Mouse (Mus musculus): ENCODE measurements around the gene Slc5a10.

The Slc5a10 gene

DNA sequence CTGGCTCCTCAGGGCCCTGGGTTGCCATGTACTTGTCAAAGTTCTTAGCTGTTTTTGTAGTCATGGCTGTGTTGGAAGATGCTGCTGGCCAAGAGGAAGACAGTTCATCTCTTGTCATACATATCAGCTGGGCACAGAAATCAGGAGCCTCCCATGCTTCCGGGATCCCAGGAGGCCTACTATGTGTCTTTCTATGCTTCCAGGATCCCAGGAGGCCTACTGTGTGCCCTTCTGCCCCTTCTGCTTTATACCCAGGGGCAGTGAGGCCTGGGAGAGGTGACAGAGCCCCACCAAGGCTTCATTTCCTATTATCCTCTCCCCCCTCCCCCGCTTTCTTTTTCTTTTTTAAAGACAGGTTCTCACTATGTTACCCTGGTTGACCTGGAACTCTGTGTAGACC is 15.0 kb downstream of the Slc5a10 start:
- no peak for DNase-seq (ENCODE audit: low spot score in 2 of 2)

DNA sequence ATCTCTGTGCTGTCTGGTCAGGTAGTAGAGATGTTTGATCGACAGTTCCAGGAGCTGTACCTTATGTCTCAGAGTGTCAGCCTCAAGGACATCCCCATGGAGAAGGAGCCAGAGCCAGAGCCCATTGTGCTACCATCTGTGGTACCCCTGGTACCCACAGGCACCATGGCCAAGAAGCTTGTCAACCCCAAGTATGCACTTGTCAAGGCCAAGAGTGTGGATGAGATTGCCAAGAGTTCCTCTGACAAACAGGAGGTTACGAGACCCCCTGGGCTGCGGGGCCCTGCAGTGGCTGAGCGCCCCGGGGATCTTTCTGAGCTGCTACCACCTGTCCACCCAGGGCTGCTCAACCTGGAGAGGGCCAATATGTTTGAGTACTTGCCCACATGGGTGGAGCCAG is 18.1 kb downstream of the Slc5a10 start:
- no peak for DNase-seq (ENCODE audit: low spot score in 2 of 2)

DNA sequence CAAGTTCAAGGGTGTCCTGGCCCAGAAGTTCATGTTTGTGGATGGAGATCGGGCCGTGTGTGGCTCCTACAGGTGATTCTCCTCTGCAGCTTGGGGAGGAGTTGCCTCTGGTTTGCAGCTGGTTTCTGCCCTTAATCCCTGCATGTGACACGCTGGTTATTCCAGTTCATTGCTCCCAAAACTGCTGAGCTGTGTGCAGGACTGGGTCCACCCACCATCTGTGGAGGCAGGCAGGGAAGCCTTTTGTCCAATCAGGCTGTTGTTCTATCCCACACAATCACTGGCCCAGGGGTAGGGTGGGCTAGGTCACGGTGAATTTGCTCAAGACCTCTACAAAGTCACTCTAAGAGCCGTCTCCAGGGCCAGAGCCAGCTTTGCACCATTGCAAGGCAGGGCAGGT is 18.9 kb downstream of the Slc5a10 start:
- DNase-seq (ENCODE audit: low spot score in 2 of 2), result no peak

DNA sequence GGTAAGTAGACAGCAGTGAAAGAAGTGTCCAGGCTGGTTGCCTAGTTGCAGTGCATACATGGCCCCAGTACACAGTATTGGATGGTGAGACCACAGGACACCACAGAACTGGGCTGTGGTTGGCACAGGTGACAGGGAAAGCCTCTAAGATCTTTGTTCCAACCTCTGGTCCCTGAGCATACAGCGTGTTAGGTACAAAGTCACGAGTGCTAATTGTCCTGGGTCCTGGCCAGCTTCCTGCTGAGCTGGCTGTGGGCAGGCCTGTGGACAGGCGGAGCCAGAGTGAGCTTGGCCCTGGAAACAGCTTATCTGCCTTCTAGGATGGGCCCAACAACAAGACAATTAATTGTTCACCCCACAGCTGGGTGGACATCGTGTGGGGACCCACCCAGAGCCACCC is 20.7 kb downstream of the Slc5a10 start:
- no peak for DNase-seq (ENCODE audit: low spot score in 2 of 2)

DNA sequence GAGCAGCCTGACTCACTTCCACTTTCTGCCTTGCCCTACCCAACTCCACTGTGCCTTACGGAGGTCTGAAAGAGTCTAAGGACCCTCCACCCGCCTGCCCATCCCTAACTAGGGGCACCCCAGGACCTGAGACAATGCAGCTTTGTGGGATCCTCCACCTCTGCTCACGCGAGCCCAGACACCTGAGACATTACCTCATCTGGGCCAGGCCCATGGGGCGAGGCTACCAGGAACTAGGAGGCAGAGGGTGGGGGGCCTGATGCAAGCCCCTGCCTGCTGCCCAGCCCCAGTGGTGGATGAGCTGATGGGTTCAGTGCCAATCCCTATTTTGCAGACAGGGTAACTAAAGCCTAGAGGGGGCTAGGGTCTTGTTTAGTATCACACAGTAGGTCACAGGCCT is 21.2 kb downstream of the Slc5a10 start:
- DNase-seq (ENCODE audit: low spot score in 2 of 2), result no peak

DNA sequence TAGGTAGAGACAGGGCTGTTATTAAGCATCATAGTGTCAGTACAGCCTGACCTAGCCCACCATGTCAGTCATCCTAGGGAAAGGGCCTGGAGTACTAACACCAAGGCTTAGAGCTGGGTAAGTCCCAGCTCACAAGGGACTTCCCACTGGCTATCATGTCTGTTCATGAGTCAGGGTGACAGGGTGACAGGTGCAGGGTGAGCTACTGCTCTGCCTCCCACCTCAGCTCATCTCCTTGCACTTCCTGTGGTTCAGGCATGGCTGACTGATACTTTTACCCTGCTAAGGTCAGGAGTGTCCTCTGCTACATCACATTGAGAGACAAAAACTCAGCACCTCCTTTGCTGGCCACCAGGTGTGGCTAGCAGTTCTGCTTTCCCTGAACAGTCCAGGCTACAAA is 21.8 kb downstream of the Slc5a10 start:
- no peak for DNase-seq (ENCODE audit: low spot score in 2 of 2)

DNA sequence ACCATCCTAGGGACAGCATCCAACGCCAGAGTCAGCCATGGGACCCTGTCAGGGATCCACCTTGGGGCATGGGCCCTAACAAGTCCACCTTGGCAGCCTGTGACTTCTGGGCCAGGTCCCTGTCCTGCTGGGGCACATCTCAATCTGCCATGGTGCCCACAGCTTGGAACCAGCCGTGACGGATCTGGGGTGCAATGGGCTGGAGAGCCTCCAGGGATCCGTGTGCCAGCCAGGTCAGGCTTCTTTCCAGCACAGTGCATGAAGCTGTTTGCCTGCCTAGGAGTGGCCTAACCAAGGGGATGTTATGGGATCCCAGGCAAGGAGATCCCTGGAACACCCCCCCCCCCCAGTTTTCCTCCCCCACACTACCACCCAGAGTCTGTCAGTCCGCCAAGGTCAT is 27.6 kb downstream of the Slc5a10 start:
- no peak for DNase-seq (ENCODE audit: low spot score in 2 of 2)

DNA sequence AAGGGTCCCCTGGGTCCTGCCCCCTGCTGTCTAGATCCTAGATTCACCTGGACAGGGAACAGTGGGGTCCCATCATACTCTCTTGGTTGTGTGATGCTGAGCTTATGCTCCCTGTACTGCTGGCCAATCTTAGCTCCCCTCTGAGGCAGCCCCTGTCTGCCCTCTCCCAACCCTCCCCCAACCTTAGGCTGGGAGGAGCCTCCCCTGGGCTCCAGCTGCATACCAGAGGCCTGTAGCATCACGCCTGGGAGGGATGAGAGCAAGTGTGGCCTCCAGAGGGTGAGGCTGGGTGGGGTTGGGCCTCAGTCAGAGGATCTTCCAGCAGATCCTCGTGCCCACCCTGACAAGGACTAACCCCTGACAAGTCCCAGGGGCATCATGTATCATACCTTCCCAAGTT is 33.0 kb downstream of the Slc5a10 start:
- no peak for DNase-seq (ENCODE audit: low spot score in 2 of 2)

DNA sequence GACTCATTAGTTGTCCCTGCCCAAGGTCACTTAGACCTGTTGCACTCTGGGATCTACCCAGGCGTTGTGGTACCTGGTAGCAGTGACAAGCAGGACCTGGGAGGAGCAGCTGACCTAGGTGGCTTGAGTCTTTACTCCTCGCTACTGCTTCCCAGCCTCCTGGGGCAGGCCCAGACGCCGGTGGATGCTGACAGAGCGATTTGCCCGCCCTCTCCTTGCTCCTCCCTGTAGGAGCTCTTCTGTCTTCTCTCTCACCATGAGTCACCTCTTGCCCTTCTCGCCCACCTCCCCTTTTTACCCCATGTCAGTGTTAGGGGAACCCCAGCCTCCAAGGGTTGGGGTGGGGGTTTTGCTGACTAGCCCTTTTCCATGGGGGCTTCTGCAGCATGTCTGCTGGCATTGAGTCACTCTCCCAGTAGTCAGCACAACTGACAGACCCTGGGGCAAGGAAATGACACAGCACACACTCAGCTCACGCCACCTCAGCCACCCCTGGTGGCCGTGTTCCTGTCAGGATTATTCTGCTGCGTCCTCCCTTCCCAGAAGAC is 33.6 kb downstream of the Slc5a10 start:
- no peak for DNase-seq (ENCODE audit: low spot score in 2 of 2)

DNA sequence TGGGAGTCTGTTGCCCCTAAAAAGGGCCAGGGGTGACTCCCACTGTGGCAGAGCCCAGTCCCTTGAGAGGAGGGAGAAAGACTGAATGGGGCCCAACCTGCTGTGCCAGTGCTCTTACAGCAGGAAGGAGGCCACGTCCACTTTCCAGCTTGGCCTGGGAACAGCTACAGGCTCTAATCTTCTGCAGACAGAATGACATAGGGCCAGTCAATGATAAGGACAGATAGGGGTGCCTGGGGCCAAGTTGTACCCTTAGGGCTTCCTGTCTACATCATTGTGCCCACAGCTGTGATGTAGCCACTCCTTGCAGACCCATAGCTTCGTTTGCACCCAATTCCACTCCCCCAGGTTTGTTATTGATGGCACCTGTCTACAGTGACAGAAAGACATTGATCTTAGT is 34.5 kb downstream of the Slc5a10 start:
- no peak for DNase-seq (ENCODE audit: low spot score in 2 of 2)

DNA sequence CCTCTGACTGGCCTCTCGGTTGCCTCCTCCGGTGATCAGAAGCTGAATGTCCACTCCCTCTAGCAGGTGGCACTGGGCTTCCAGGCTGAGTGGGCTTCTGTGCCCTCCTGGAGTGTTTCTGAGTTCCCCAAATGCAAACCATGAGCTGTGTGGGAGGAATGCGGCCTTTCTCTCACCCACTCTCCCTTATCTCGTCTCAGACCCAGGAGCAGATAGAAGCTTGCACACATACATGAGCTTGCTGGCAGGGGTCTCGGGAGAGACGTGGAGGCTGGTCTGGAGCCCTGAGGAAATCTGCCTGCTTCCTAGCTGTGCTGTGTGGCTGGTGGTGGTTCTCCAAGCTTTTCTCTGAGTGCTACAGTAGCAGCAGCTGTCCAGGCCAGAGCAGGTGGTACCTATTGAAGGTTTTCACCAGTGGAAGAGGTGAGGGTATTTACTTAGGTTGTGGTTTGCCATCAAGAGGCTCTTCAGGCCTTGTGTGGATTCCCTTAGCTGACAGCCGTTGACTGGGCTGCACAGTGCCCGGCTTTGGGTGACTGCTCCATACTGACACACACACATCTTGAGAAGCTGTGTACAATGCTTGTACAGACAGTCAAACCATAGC is 35.4 kb downstream of the Slc5a10 start:
- DNase-seq (ENCODE audit: low spot score in 2 of 2), result no peak

DNA sequence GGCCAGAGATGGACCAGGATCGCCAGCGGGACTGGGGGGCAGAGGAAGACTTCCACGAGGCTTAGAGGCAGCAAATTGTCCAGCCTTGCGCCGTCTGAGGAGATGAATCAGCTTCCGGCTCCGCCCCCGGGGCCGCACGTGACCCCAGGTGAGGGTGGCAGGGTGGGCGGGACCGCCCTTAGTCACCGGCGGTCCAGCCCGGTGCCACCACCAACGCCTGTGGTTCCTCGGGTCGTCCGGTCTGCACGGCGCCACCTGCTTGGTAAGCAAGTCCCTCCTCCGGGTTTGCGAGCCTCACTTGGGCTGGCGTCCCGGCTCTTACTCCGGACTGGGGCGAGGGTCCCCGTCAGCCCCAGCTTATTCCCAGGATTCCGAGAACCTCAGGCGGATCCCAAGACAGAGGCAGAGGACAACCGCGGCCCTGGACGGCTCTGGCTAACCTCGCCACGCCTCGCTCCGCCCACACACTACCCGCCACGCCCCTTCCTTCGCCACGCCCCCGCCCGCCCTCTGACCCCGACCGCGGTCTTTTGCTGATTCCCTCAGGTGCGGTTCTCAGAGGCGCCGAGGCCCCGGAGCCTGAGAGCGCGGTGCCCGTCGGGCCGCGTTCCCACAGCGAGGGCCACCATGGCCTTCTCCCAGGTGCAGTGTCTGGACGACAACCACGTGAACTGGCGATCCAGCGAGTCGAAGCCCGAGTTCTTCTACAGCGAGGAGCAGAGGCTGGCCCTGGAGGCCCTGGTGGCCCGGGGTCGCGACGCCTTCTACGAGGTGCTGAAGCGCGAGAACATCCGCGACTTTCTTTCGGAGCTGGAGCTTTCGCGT is 36.5 kb downstream of the Slc5a10 start, which contains the start of gene Fam83g:
Gene Fam83g (plus strand): TSS at position 185 of the 825 bp plus-strand sequence.
- DNase-seq (ENCODE audit: low spot score in 2 of 2), result no peak

DNA sequence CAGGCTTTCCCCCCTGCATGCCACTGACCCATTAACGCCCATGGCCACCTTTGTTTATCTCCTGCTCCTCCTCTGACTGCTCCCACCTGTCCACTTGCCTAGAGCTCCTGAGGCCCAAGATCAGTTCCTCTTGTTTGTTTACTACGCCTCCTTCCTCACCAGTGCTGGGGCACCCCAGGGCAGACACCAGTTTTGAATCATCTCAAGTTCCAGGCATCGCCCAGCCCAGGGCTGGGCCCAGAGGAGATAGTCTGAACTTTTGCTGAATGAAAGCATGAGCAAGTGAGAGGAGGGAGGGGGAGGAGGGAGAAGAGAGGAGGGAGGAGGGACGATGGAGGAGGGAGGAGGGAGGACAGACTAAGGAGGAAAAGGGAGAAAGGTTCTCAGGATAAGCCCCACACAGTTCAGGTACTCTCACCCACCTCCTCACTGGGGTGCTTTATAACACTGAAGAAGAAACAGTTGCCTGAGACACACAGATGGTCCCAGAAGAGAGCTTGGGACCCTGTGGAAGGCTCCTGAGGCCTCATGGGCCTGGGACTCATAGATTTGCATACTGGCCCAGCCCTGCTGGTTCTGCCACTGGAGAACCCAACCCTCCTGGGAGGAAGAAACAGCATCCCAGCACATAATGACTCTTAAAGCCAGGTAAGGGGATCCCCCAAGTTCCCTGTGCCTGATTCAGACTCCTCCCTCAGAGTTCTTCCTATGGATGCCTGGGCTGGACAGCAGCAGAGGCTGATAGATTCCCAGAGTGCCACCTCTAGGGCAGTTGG is 41.3 kb downstream of the Slc5a10 start:
- no peak for DNase-seq (ENCODE audit: low spot score in 2 of 2)

DNA sequence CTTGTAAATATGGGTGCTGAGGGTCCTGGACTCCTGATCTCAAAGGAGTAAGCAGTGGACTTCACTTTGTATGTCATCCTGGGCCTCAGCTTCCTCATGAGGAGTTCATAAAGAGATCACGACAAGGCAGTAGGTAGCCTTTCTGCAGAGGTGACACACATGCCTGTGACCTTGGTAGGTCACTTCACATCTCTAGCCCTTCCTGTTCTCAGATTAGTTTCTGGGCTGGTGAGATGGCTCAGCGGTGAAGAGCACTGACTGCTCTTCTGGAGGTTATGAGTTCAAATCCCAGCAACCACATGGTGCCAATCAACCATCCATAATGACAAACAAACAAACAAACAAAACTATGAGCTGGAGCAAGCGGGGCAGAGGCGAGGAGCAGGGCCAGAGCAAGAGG is 42.9 kb downstream of the Slc5a10 start:
- no peak for DNase-seq (ENCODE audit: low spot score in 2 of 2)

DNA sequence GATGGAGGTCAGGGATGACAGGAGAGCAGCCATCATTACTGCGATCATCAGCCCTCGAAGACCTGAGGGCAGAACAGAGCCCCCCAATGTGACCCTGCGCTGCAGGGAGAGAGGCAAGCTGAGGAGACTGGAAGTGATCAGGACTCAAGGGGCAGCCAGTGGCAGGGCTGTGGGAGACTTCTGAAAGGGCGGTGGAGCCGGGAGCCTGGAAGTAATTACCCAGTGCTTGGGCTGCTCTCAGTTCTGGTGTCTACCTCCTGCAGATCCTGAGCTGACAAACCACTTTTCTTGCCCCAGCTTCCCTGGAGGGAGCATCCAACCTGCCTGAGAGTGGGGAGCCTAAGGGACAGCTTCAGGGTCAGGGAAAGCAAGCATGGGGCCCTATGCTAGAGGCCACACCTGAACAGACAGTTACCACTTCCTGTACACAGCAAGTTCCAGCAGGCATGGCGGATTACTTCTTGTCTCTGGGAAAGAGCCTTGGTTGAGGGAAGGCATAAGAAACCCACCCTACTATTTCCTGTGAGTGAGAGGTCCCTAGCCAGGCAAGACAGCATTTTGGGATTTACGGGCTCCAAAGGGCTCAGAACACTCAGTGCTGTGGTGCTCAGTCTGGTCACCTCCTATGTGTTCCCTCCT is 44.3 kb downstream of the Slc5a10 start:
- no peak for DNase-seq (ENCODE audit: low spot score in 2 of 2)

DNA sequence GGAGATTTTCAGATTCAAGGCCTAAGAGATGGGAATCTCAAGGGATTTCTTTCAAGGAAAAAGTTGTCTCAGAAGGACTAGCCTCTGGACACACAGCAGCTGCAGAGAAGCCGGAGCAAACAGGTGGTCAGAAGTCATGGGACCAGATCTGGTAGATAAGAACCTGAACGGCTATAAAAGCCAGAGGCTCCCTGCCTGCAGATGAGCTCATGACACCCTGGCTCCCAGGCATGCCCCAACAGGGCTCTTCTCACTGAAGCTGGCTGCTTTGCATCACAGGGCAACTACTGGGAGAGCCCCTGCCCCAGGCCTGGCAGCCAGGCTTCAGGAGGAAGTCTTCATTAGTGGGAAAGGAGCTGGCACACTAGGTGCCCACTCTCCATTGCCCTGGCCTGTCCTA is 45.3 kb downstream of the Slc5a10 start:
- DNase-seq (ENCODE audit: low spot score in 2 of 2), result no peak

DNA sequence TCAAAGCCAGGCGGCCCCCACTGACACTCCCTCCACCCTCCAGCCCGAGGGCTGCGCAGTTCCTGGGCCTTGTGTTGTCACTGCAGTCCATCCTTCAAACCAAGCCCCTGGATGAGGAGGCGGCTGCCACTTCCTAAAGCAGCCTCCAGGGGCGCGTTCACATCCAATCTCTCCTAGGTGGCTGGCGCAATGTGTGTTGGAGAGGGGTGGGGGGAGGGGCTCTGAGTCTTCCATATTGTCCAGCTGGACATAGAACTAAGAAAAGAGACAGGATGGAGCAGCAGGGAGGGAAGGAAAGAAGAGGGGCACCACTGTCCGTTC is 45.8 kb downstream of the Slc5a10 start:
- DNase-seq (ENCODE audit: low spot score in 2 of 2), result no peak

DNA sequence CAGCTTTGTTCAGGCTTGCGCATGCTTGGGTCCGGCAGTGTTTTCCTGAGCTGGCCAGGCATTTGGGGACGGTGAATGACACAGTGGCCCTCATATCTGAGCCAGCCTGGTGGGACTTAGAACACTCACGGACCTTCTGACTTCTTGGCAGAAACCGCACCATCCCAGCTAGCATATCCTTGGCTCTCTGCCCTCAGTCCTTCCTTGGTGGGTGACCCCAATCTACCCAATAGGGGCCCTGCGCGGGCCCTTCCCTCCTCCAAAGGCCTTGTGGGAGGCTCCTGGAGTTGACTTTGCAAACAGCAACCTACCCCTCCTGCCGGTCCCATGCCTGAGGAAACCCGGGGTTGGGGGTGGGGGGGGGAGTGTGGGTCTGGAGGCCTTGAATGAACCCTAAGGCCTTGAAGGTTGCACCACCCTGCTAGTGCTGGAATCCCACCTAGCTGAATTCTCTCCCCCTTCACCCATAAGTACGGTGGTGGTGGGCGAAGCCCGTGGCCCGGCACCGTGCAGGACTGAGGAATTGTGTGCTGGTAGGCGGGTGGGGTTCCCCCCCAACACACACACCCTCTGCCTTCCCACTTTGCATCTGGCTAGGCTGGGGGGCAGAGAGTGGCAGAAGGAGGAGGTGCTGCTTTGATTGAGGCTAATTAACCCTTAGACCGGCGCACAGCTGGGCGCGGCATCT is 46.3 kb downstream of the Slc5a10 start:
- no peak for DNase-seq (ENCODE audit: low spot score in 2 of 2)

DNA sequence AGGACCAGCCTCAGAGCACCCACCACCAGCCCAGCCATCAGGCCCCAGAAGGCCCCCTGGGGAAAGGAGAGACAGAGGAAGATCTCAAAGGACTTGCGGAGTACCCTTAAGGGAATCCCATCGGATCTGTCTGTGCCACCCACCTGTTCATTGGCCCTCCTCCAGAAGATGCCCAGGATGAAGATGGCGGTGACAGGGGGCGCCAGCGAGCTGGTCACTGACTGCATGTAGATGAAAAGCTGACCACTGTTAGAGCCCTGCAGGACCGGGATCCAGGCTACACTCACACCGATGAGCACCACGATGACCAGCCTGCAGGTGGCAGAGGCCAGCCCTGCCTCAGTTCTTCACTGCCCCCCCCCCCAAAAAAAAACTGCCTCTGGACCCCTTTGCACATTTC is 46.9 kb downstream of the Slc5a10 start:
- DNase-seq (ENCODE audit: low spot score in 2 of 2), result no peak

DNA sequence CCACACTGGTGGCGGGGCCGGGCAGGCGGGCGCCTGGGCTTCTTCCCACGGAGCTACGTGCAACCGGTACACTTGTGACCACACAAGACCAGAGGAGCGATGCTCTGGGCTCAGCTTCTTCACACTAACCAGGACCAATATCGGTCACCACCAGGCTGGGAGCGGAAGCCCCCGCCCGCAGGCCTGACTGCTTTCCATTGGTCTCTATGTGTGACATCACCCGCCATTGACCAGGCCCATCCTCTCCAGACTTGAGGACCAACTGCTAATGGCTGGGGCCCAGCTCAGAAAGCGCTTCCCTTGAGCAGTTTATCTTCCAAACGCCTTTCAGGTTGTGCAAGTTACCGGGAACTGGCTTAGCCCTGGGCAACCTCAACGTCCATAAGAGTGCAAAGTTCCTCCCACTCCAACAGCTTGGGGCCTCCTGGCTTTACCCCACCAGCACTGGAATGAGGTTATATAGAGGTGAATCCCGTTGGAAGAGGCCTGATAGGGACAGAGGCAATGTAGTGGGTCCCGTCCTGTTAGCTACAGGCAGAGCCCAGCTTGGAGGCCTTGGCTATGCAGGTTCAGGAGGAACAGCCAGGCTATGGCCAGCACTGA is 48.7 kb downstream of the Slc5a10 start:
- no peak for DNase-seq (ENCODE audit: low spot score in 2 of 2)
